Mouse (Mus musculus) limb, embryonic 14.5 days (tissue): ENCODE measurements around the gene Atat1. TPM values are rescaled to one million over a fixed set of nuclear protein-coding genes. Genes with fewer than 3 reads are reported as not detected.
A peak's percentile ranks its signal among the peaks of the same experiment; 100 is the strongest.
"Not testable (repeated sequence)": the region's sequence is repeated elsewhere in the genome, so short reads cannot be mapped to it uniquely, and the experiment has no call there.

Source experiments
- ATAC-seq: fragments of 200-750 bp; cut with Nextera tagmentation; 2 replicates; pipeline ENCODE4 v1.8.0; 2017; ENCODE audit warnings: low read depth, moderate number of reproducible peaks, moderate TSS enrichment; ENCODE audit not compliant: low FRiP score
- DNase-seq: peaks from one replicate; pipeline ENCODE4 v3.0.0-alpha.2; 2015; ENCODE audit warnings: low spot score
- H3K27ac ChIP-seq: fragments of 300-500 bp; sonication (generic); replicated peaks from 2 replicates; pipeline ENCODE4 v1.5.1; 2014; ENCODE audit warnings: low read depth, mild to moderate bottlenecking, low read length, moderate library complexity, mixed read lengths
- H3K27me3 ChIP-seq: fragments of 300-500 bp; sonication (generic); 2 replicates; pipeline ENCODE4 v1.6.1; 2014; ENCODE audit warnings: low read length, mixed read lengths; ENCODE audit not compliant: control insufficient read depth, insufficient read depth
- H3K36me3 ChIP-seq: fragments of 300-500 bp; sonication (generic); 2 replicates; pipeline ENCODE4 v1.6.1; 2014; ENCODE audit warnings: mild to moderate bottlenecking, low read length, moderate library complexity, mixed read lengths; ENCODE audit not compliant: control insufficient read depth, insufficient read depth
- H3K4me1 ChIP-seq: fragments of 300-500 bp; sonication (generic); 2 replicates; pipeline ENCODE4 v1.6.1; 2014; ENCODE audit warnings: antibody characterized with exemption, low read length, mixed read lengths; ENCODE audit not compliant: control insufficient read depth, insufficient read depth
- H3K4me2 ChIP-seq: fragments of 300-500 bp; sonication (generic); replicated peaks from 2 replicates; pipeline ENCODE4 v1.6.1; 2014; ENCODE audit warnings: low read depth, mild to moderate bottlenecking, low read length, moderate library complexity; ENCODE audit not compliant: severe bottlenecking
- H3K4me3 ChIP-seq: fragments of 300-500 bp; sonication (generic); replicated peaks from 2 replicates; pipeline ENCODE4 v1.5.1; 2014; ENCODE audit warnings: low read length
- H3K9ac ChIP-seq: fragments of 300-500 bp; sonication (generic); 2 replicates; pipeline ENCODE4 v1.6.1; 2014; ENCODE audit warnings: mild to moderate bottlenecking, low read depth, low read length, moderate library complexity; ENCODE audit not compliant: severe bottlenecking
- H3K9me3 ChIP-seq: fragments of 300-500 bp; sonication (generic); 2 replicates; pipeline ENCODE4 v1.6.1; 2016; ENCODE audit warnings: low read length; ENCODE audit not compliant: control insufficient read depth
- POLR2A ChIP-seq: fragments of 200-500 bp; IDR thresholded peaks from 2 replicates; pipeline ENCODE4 v1.8.0; 2012; ENCODE audit warnings: inconsistent platforms, mild to moderate bottlenecking, moderate library complexity, borderline replicate concordance; ENCODE audit not compliant: insufficient read depth, insufficient read length; ENCODE audit errors: extremely low read depth
- WGBS: fragments of 180-500 bp; shearing (Covaris S2); extraction: QIAGEN DNeasy Blood & Tissue Kit; methylation state at CpG from one replicate; pipeline ENCODE4 v1.1.7; 2014; 5-methylcytosine and 5-hydroxymethylcytosine counted together
- polyA plus RNA-seq, 2 experiments: library from polyadenylated mRNA; depleted of rRNA in 1 of 2; stranded (reverse) in 1 of 2; unstranded in 1 of 2; fragments of >200 nt; fragmentation: Nextera tagmentation in 1 of 2; extraction: Ambion mirVana in 1 of 2; gene quantifications; 2 replicates each; pipeline versions ENCODE4 v1.2.1 to v1.2.3; 2012 to 2014

Atat1 gene
- polyA plus RNA-seq, 2 experiments: 68.7 to 157 TPM

DNA sequence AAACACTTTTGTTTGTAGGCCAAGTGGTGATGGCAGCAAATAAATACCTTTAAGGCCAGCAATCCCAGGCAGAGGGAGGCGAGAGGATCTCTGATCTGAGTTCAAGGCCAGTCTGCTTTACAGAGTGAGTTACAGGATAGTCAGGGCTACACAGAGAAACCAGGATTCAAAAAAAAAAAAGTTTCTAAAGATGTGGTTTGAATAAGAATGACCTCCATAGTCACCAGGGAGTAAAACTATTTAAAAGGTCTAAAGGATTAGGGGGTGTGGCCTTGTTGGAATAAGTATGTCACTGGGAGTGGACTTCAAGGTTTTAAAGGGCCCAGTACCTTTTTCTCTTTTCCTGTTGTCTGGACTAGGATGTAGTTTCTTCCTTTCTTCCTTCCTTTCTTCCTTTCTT, 30.1 kb upstream of the Atat1 start:
- Histone ChIP-seq H3K27ac (no peak overlapping the region), H3K9me3 (no peaks in the 10 kb centered on the region), H3K27me3 (no peaks in the 10 kb centered on the region), H3K4me2 (no peak overlapping the region), H3K4me1 (no peaks in the 10 kb centered on the region), H3K9ac (no peak overlapping the region), H3K4me3 (no peak overlapping the region), H3K36me3 (no peaks in the 10 kb centered on the region)
- no peak for DNase-seq
- TF ChIP-seq POLR2A: no peak
- no peak for ATAC-seq
- 60% methylated on average over 1 of the region's 1 CpGs for WGBS

- TF ChIP-seq POLR2A: no peak
- no peaks in the 10 kb centered on the region for H3K36me3 ChIP-seq
- no peak overlapping the region for H3K4me3 ChIP-seq
- no peaks in the 10 kb centered on the region for H3K4me1 ChIP-seq
- ATAC-seq (no peak), DNase-seq (no peak)
- no peaks in the 10 kb centered on the region for H3K9me3 ChIP-seq
- H3K27me3 ChIP-seq: no peaks in the 10 kb centered on the region
- H3K9ac ChIP-seq: no peak overlapping the region
- 69% methylated on average over 2 of the region's 2 CpGs for WGBS
- H3K4me2 ChIP-seq: no peak overlapping the region
- no peak overlapping the region for H3K27ac ChIP-seq
These were observed 29.2 kb upstream of the Atat1 start for GRCm38 (mm10) chr17:35939108-35939507.

DNA sequence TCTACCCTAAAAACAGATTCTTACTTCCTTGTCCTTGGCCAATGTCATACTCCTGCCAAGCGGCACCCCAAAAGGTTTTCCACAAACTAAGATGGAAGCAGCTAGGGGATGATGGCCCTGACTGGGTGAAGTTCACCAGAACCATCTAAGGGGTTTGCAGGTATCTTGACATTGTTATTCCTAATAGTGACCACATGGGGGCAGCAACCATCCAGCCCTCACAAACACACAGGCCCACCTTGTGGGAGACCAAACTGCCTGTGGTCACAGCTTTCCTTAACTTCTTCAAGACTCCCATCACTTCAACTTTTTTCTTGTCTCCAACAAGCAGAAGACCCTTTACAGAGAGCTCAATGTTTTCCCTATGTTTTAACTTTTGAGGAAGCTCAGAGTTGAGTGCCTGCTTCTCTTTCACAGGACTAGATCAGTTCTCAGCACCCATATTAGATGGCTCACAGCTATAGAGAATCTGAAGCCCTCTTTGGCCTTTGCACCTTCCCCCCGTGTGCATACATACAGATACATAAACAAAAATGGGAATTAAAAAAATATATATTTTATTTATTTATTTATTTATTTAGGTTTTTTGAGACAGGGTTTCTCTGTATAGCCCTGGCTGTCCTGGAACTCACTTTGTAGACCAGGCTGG, 27.9 kb upstream of the Atat1 start:
- H3K9me3 ChIP-seq: no peaks in the 10 kb centered on the region
- no peak for TF ChIP-seq POLR2A
- no peaks in the 10 kb centered on the region for H3K4me1 ChIP-seq
- 46% methylated on average over 2 of the region's 2 CpGs for WGBS
- H3K36me3 ChIP-seq: no peaks in the 10 kb centered on the region
- peak; percentile 65 for DNase-seq
- H3K4me2 ChIP-seq: no peak overlapping the region
- H3K4me3 ChIP-seq: no peak overlapping the region
- H3K27me3 ChIP-seq: no peaks in the 10 kb centered on the region
- no peak overlapping the region for H3K27ac ChIP-seq
- peak; percentile 81; the same call in 1 of the 2 replicates for ATAC-seq
- H3K9ac ChIP-seq: no peak overlapping the region

DNA sequence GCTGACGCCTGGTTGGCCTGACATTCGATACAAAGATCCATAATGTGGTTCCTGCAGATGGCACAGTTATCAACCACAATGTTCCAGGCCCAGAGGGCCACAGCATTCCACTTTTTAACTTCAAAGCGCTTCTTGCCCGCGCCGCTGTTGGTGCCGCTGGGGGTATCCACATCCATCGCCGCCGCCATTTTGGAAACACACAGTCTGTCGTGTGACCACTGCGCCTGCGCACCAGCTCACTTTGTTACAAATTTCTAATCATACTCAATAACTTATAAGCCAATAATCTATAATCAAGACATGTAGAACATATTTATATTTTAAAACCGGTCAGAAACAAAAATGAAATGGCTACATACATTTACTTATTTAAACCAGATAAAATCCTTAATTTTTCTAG, 25.9 kb upstream of the Atat1 start:
- ATAC-seq, H3K4me2 ChIP-seq, H3K9me3 ChIP-seq, H3K9ac ChIP-seq, H3K36me3 ChIP-seq, H3K4me3 ChIP-seq, DNase-seq, H3K27me3 ChIP-seq, H3K4me1 ChIP-seq, H3K27ac ChIP-seq: not testable (repeated sequence)
- 84% methylated on average over 14 of the region's 14 CpGs for WGBS

GRCm38 (mm10) chr17:35932608-35933007, 22.7 kb upstream of the Atat1 start:
- Histone ChIP-seq H3K4me1 (no peaks in the 10 kb centered on the region), H3K9me3 (no peaks in the 10 kb centered on the region), H3K27ac (no peak overlapping the region), H3K4me3 (no peak overlapping the region), H3K9ac (no peak overlapping the region), H3K27me3 (no peaks in the 10 kb centered on the region), H3K36me3 (peaks cover 34% of the 10 kb centered on the region), H3K4me2 (no peak overlapping the region)
- DNase-seq: no peak
- 89% methylated on average over 4 of the region's 4 CpGs for WGBS
- no peak for ATAC-seq
- no peak for TF ChIP-seq POLR2A

GRCm38 (mm10) chr17:35930627-35931026, 20.8 kb upstream of the Atat1 start:
- H3K4me1 ChIP-seq: no peaks in the 10 kb centered on the region
- H3K36me3 ChIP-seq: peaks cover 49% of the 10 kb centered on the region
- no peak overlapping the region for H3K9ac ChIP-seq
- H3K4me3 ChIP-seq: no peak overlapping the region
- 93% methylated on average over 12 of the region's 12 CpGs for WGBS
- DNase-seq (no peak), ATAC-seq (no peak)
- H3K27ac ChIP-seq: no peak overlapping the region
- H3K4me2 ChIP-seq: no peak overlapping the region
- H3K27me3 ChIP-seq: no peaks in the 10 kb centered on the region
- H3K9me3 ChIP-seq: no peaks in the 10 kb centered on the region
- TF ChIP-seq POLR2A: no peak
